ENCODE assay signal across 8 mouse cellular contexts in genomic region chr4:42999451-43000140, GRCm38 (mm10). TPM values are rescaled to one million over a fixed set of nuclear protein-coding genes. Genes with fewer than 3 reads are reported as not detected.
A peak's percentile ranks its signal among the peaks of the same experiment; 100 is the strongest.
DNase-seq lines count a peak whose midpoint lies in the region; ATAC-seq and TF ChIP-seq lines count a peak whose summit lies in the region.

No protein-coding gene starts in this region.

- DNase-seq in adipocyte (ENCODE audit: low spot score), result peak; percentile 79
- DNase-seq in gastrocnemius, adult 8-10 months (ENCODE audit: low spot score in 2 of 2), result peak; percentile 72 to 78
- DNase-seq in induced T-regulatory cell, adult 2 months (ENCODE audit: low read depth), result peak; percentile 86
- peak; percentile 51 to 87 for DNase-seq in left cerebral cortex, postnatal 10 days (ENCODE audit: extremely low spot score in 1 of 2, low spot score in 2 of 2)
- DNase-seq in right cerebral cortex, postnatal 10 days (ENCODE audit: low spot score in 2 of 2), result peak; percentile 78 to 80
- DNase-seq in urinary bladder, postnatal 36 days (ENCODE audit: low spot score in 2 of 2), result peak; percentile 67 to 72

- peaks cover 4% of the 10 kb centered on the region; the same call in 1 of the 2 replicates for H3K4me1 ChIP-seq in cortical plate, adult 2 months (ENCODE audit: control insufficient read depth, insufficient read depth, low read length)

- ATAC-seq in megakaryocyte progenitor cell, adult 5-6 weeks (replicated peaks; ENCODE audit: poor library complexity), result peak; percentile 54

- TF ChIP-seq CTCF in cortical plate, adult 2 months (IDR thresholded peaks at IDR 0.05; ENCODE audit: extremely low read depth, insufficient read depth, low read length), result no peak

- H3K27ac ChIP-seq in cortical plate, adult 2 months (ENCODE audit: insufficient read depth, low read length), result peak overlapping the region; percentile 98

- intact Hi-C loops in left cerebral cortex, postnatal 10 days (cut with DNase I), result no loop called here

- H3K4me3 ChIP-seq in cortical plate, adult 2 months (ENCODE audit: insufficient read depth, low read length), result peak overlapping the region; percentile 92

- no peak for TF ChIP-seq POLR2A in cortical plate, adult 2 months (IDR thresholded peaks at IDR 0.05; ENCODE audit: extremely low read depth, insufficient read depth, low read length)

RNA-seq across cellular contexts. Expression of gene Vcp, which starts 0.7 kb away (rescaled TPM):
- polyA plus RNA-seq in cortical plate, adult 2 months (2012; rRNA removed), result 171 and 176 TPM in 2 replicates
- 100 to 1,000 TPM; 252 to 285 (median 260) TPM for total RNA-seq in gastrocnemius, adult 8-10 months (2022)
- total RNA-seq in left cerebral cortex, postnatal 10 days (2021), result 100 to 1,000 TPM; 270 to 280 TPM
- total RNA-seq in megakaryocyte progenitor cell, adult 5-6 weeks (2015), result 126 and 153 TPM in 2 replicates
- 268 and 294 TPM in 2 replicates for total RNA-seq in megakaryocyte progenitor cell, adult 5-6 weeks (2017)

RNA-seq across cellular contexts. Expression of gene Fancg, which starts 10.7 kb away (rescaled TPM):
- polyA plus RNA-seq in cortical plate, adult 2 months (2012; rRNA removed), result 25.0 and 28.4 TPM in 2 replicates
- 1 to 10 TPM; 1.1 to 2.2 (median 1.5) TPM for total RNA-seq in gastrocnemius, adult 8-10 months (2022)
- 10 to 100 TPM in 1 of 2 experiments, 1 to 10 TPM in 1; 8.4 to 10.8 TPM for total RNA-seq in left cerebral cortex, postnatal 10 days (2021)
- total RNA-seq in megakaryocyte progenitor cell, adult 5-6 weeks (2015), result 18.3 and 19.3 TPM in 2 replicates
- total RNA-seq in megakaryocyte progenitor cell, adult 5-6 weeks (2017), result 12.3 and 17.8 TPM in 2 replicates

RNA-seq across cellular contexts. Expression of gene Pigo, which starts 26.0 kb away (rescaled TPM):
- 21.0 and 21.9 TPM in 2 replicates for polyA plus RNA-seq in cortical plate, adult 2 months (2012; rRNA removed)
- 1 to 10 TPM; 4.8 to 8.1 (median 5.9) TPM for total RNA-seq in gastrocnemius, adult 8-10 months (2022)
- 10 to 100 TPM; 24.3 to 32.6 TPM for total RNA-seq in left cerebral cortex, postnatal 10 days (2021)
- 8.6 and 13.2 TPM in 2 replicates for total RNA-seq in megakaryocyte progenitor cell, adult 5-6 weeks (2015)
- 4.7 and 8.9 TPM in 2 replicates for total RNA-seq in megakaryocyte progenitor cell, adult 5-6 weeks (2017)

RNA-seq across cellular contexts. Expression of gene 1700022I11Rik, which starts 30.2 kb away (rescaled TPM):
- not detected in 2 replicates for polyA plus RNA-seq in cortical plate, adult 2 months (2012; rRNA removed)
- not detected for total RNA-seq in gastrocnemius, adult 8-10 months (2022)
- not detected for total RNA-seq in left cerebral cortex, postnatal 10 days (2021)
- total RNA-seq in megakaryocyte progenitor cell, adult 5-6 weeks (2015), result not detected in 2 replicates
- 0.37 and 0.41 TPM in 2 replicates for total RNA-seq in megakaryocyte progenitor cell, adult 5-6 weeks (2017)

RNA-seq across cellular contexts. Expression of gene Stoml2, which starts 31.9 kb away (rescaled TPM):
- polyA plus RNA-seq in cortical plate, adult 2 months (2012; rRNA removed), result 128 and 132 TPM in 2 replicates
- 100 to 1,000 TPM in 2 of 4 experiments, 10 to 100 TPM in 2; 88.7 to 116 (median 107) TPM for total RNA-seq in gastrocnemius, adult 8-10 months (2022)
- 100 to 1,000 TPM; 102 to 114 TPM for total RNA-seq in left cerebral cortex, postnatal 10 days (2021)
- total RNA-seq in megakaryocyte progenitor cell, adult 5-6 weeks (2015), result 127 and 153 TPM in 2 replicates
- 114 and 168 TPM in 2 replicates for total RNA-seq in megakaryocyte progenitor cell, adult 5-6 weeks (2017)

Comparison
In these comparisons a context has a peak if more than half of its experiments do, and no peak if none do; other contexts are left out.
1. Peak in every context shown above with its lines: DNase-seq, ATAC-seq, H3K4me3 ChIP-seq and H3K27ac ChIP-seq.